Mouse (Mus musculus): ENCODE measurements at regions not wholly inside any gene's neighbourhood (a gene's known extent, or its start where the extent isn't known, plus 50 kb on each side); places are given as distances from the start of the nearest gene placed in this dataset.

GRCm38 (mm10) chr1:35855650-35856049 lies 212.6 kb upstream of the Hs6st1 start:
- TF ChIP-seq POLR2A (IDR thresholded peaks at IDR 0.05; ENCODE audit: extremely low read depth, insufficient read depth, low read length) (no peak), CTCF (IDR thresholded peaks at IDR 0.05; ENCODE audit: extremely low read depth, insufficient read depth, low read length) (no peak)
- no peaks in the 10 kb centered on the region for H3K4me1 ChIP-seq (ENCODE audit: control insufficient read depth, insufficient read depth, low read length)
- H3K27ac ChIP-seq (ENCODE audit: insufficient read depth, low read length), result no peak overlapping the region
- H3K4me3 ChIP-seq (ENCODE audit: insufficient read depth, low read length), result no peak overlapping the region

- no peak for TF ChIP-seq POLR2A (IDR thresholded peaks at IDR 0.05; ENCODE audit: extremely low read depth, insufficient read depth, low read length)
- no peak for TF ChIP-seq CTCF (IDR thresholded peaks at IDR 0.05; ENCODE audit: extremely low read depth, insufficient read depth, low read length)
- Histone ChIP-seq H3K4me1 (ENCODE audit: control insufficient read depth, insufficient read depth, low read length) (no peaks in the 10 kb centered on the region), H3K27ac (ENCODE audit: insufficient read depth, low read length) (no peak overlapping the region), H3K4me3 (ENCODE audit: insufficient read depth, low read length) (no peak overlapping the region)
Observed at GRCm38 (mm10) chr1:35858342-35858741, 209.9 kb upstream of the Hs6st1 start.

GRCm38 (mm10) chr1:35860779-35861178 lies 207.4 kb upstream of the Hs6st1 start:
- H3K4me3 ChIP-seq (ENCODE audit: insufficient read depth, low read length), result no peak overlapping the region
- no peak overlapping the region for H3K27ac ChIP-seq (ENCODE audit: insufficient read depth, low read length)
- TF ChIP-seq POLR2A (IDR thresholded peaks at IDR 0.05; ENCODE audit: extremely low read depth, insufficient read depth, low read length), result no peak
- no peak for TF ChIP-seq CTCF (IDR thresholded peaks at IDR 0.05; ENCODE audit: extremely low read depth, insufficient read depth, low read length)
- no peaks in the 10 kb centered on the region for H3K4me1 ChIP-seq (ENCODE audit: control insufficient read depth, insufficient read depth, low read length)

GRCm38 (mm10) chr1:35862196-35862595 lies 206.0 kb upstream of the Hs6st1 start:
- Histone ChIP-seq H3K27ac (ENCODE audit: insufficient read depth, low read length) (no peak overlapping the region), H3K4me3 (ENCODE audit: insufficient read depth, low read length) (no peak overlapping the region), H3K4me1 (ENCODE audit: control insufficient read depth, insufficient read depth, low read length) (no peaks in the 10 kb centered on the region)
- no peak for TF ChIP-seq CTCF (IDR thresholded peaks at IDR 0.05; ENCODE audit: extremely low read depth, insufficient read depth, low read length)
- TF ChIP-seq POLR2A (IDR thresholded peaks at IDR 0.05; ENCODE audit: extremely low read depth, insufficient read depth, low read length), result no peak

GRCm38 (mm10) chr1:35862661-35863060 lies 205.5 kb upstream of the Hs6st1 start:
- Histone ChIP-seq H3K4me3 (ENCODE audit: insufficient read depth, low read length) (no peak overlapping the region), H3K27ac (ENCODE audit: insufficient read depth, low read length) (no peak overlapping the region), H3K4me1 (ENCODE audit: control insufficient read depth, insufficient read depth, low read length) (no peaks in the 10 kb centered on the region)
- no peak for TF ChIP-seq POLR2A (IDR thresholded peaks at IDR 0.05; ENCODE audit: extremely low read depth, insufficient read depth, low read length)
- no peak for TF ChIP-seq CTCF (IDR thresholded peaks at IDR 0.05; ENCODE audit: extremely low read depth, insufficient read depth, low read length)

GRCm38 (mm10) chr1:35864246-35864645 lies 204.0 kb upstream of the Hs6st1 start:
- Histone ChIP-seq H3K4me3 (ENCODE audit: insufficient read depth, low read length) (no peak overlapping the region), H3K4me1 (ENCODE audit: control insufficient read depth, insufficient read depth, low read length) (no peaks in the 10 kb centered on the region; the same call in 1 of the 2 replicates), H3K27ac (ENCODE audit: insufficient read depth, low read length) (no peak overlapping the region)
- no peak for TF ChIP-seq CTCF (IDR thresholded peaks at IDR 0.05; ENCODE audit: extremely low read depth, insufficient read depth, low read length)
- no peak for TF ChIP-seq POLR2A (IDR thresholded peaks at IDR 0.05; ENCODE audit: extremely low read depth, insufficient read depth, low read length)

- Histone ChIP-seq H3K4me3 (ENCODE audit: insufficient read depth, low read length) (no peak overlapping the region), H3K27ac (ENCODE audit: insufficient read depth, low read length) (no peak overlapping the region), H3K4me1 (ENCODE audit: control insufficient read depth, insufficient read depth, low read length) (peaks cover 2% of the 10 kb centered on the region; the same call in 1 of the 2 replicates)
- TF ChIP-seq CTCF (IDR thresholded peaks at IDR 0.05; ENCODE audit: extremely low read depth, insufficient read depth, low read length) (no peak), POLR2A (IDR thresholded peaks at IDR 0.05; ENCODE audit: extremely low read depth, insufficient read depth, low read length) (no peak)
Observed at GRCm38 (mm10) chr1:35865263-35865662, 202.9 kb upstream of the Hs6st1 start.

GRCm38 (mm10) chr1:35866643-35867042 lies 201.6 kb upstream of the Hs6st1 start:
- no peak for TF ChIP-seq CTCF (IDR thresholded peaks at IDR 0.05; ENCODE audit: extremely low read depth, insufficient read depth, low read length)
- TF ChIP-seq POLR2A (IDR thresholded peaks at IDR 0.05; ENCODE audit: extremely low read depth, insufficient read depth, low read length), result no peak
- Histone ChIP-seq H3K27ac (ENCODE audit: insufficient read depth, low read length) (no peak overlapping the region), H3K4me3 (ENCODE audit: insufficient read depth, low read length) (no peak overlapping the region), H3K4me1 (ENCODE audit: control insufficient read depth, insufficient read depth, low read length) (peaks cover 2% of the 10 kb centered on the region; the same call in 1 of the 2 replicates)

- no peak overlapping the region for H3K27ac ChIP-seq (ENCODE audit: insufficient read depth, low read length)
- H3K4me1 ChIP-seq (ENCODE audit: control insufficient read depth, insufficient read depth, low read length), result peaks cover 2% of the 10 kb centered on the region; the same call in 1 of the 2 replicates
- TF ChIP-seq CTCF (IDR thresholded peaks at IDR 0.05; ENCODE audit: extremely low read depth, insufficient read depth, low read length), result no peak
- no peak for TF ChIP-seq POLR2A (IDR thresholded peaks at IDR 0.05; ENCODE audit: extremely low read depth, insufficient read depth, low read length)
- no peak overlapping the region for H3K4me3 ChIP-seq (ENCODE audit: insufficient read depth, low read length)
Observed at GRCm38 (mm10) chr1:35869381-35870143, 198.6 kb upstream of the Hs6st1 start.

- no peak overlapping the region for H3K4me3 ChIP-seq (ENCODE audit: insufficient read depth, low read length)
- no peak overlapping the region for H3K27ac ChIP-seq (ENCODE audit: insufficient read depth, low read length)
- no peak for TF ChIP-seq POLR2A (IDR thresholded peaks at IDR 0.05; ENCODE audit: extremely low read depth, insufficient read depth, low read length)
- TF ChIP-seq CTCF (IDR thresholded peaks at IDR 0.05; ENCODE audit: extremely low read depth, insufficient read depth, low read length), result no peak
- peaks cover 2% of the 10 kb centered on the region; the same call in 1 of the 2 replicates for H3K4me1 ChIP-seq (ENCODE audit: control insufficient read depth, insufficient read depth, low read length)
Observed at GRCm38 (mm10) chr1:35870144-35870827, 197.9 kb upstream of the Hs6st1 start.
